Mouse (Mus musculus): ENCODE results near the gene Vmn1r82.

Vmn1r82 gene

DNA sequence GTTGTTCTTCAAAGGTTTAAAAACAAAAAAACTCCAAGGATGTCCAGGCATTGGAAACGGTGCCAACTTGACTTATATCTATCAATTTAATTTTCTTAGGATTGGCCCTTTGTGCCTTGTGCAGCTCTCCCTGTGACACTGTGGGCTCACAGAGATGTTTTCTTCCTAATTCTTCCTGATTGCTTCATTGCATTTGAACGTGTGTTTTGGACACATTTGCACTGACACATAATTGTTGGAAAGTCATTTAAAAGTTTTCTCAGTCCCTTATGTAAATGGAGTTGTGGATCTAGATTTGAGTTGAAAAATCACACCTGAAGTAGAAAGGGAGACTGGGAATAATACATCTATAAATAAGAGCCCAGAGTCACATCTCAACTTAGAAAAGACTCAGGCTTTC lies at the start of gene Vmn1r82:
Gene Vmn1r82, plus strand, starts transcription at position 301 of the 400 bp plus-strand sequence.
- in situ Hi-C loops (cut with MboI; ENCODE audit: unreplicated experiment in 2 of 2): no loop called here

DNA sequence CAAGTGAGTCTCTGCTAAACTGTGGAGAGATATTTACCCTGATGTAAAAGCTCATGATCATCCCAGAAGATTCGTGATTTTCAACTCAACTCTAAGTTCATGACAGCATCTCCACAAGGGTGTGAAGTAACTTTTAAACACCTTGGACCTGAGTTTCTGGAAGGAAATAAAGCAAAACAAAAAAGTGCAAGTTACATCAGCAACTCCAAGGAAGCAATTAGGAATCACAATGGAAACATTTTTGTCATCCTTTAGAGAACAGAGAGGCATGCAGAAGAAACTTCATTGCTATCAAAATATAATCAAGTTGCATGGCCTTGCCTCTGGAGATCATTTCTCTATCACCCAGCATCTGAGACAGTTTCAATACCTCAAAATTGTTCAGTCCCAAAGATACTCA lies 32.1 kb upstream of the Vmn1r82 start, which contains the start of gene Vmn1r81:
Gene Vmn1r81, minus strand, starts transcription at position 101 of the 400 bp plus-strand sequence.
- in situ Hi-C loops (cut with MboI; ENCODE audit: unreplicated experiment in 2 of 2): no loop called here

DNA sequence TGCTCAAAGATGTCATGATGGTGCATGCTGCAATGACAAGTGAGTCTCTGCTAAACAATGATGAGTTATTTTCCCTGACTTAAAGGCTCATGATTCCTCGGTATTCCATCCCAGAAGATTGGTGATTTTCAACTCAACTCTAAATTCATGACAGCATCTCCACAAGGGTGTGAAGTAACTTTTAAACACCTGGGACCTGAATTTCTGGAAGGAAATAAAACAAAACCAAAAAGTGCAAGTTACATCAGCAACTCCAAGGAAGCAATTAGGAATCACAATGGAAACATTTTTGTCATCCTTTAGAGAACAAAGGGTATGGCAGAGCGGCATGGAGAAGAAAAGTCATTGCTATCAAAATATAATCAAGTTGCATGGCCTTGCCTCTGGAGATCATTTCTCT lies 29.2 kb downstream of the Vmn1r82 start, which contains the start of gene Vmn1r83:
Gene Vmn1r83, minus strand, starts transcription at position 101 of the 400 bp plus-strand sequence.
- in situ Hi-C loops (cut with MboI; ENCODE audit: unreplicated experiment in 2 of 2): no loop called here
